Mouse (Mus musculus) ZHBTc4 (cell line): ENCODE measurements at regions not wholly inside any gene's neighbourhood (a gene's known extent, or its start where the extent isn't known, plus 50 kb on each side); places are given as distances from the start of the nearest gene placed in this dataset.
"Not testable (repeated sequence)": the region's sequence is repeated elsewhere in the genome, so short reads cannot be mapped to it uniquely, and the experiment has no call there.

Experiments used
- DNase-seq: peaks from one replicate; pipeline ENCODE4 v3.0.0-alpha.2; 2011; ENCODE audit warnings: low read depth, low spot score

DNA sequence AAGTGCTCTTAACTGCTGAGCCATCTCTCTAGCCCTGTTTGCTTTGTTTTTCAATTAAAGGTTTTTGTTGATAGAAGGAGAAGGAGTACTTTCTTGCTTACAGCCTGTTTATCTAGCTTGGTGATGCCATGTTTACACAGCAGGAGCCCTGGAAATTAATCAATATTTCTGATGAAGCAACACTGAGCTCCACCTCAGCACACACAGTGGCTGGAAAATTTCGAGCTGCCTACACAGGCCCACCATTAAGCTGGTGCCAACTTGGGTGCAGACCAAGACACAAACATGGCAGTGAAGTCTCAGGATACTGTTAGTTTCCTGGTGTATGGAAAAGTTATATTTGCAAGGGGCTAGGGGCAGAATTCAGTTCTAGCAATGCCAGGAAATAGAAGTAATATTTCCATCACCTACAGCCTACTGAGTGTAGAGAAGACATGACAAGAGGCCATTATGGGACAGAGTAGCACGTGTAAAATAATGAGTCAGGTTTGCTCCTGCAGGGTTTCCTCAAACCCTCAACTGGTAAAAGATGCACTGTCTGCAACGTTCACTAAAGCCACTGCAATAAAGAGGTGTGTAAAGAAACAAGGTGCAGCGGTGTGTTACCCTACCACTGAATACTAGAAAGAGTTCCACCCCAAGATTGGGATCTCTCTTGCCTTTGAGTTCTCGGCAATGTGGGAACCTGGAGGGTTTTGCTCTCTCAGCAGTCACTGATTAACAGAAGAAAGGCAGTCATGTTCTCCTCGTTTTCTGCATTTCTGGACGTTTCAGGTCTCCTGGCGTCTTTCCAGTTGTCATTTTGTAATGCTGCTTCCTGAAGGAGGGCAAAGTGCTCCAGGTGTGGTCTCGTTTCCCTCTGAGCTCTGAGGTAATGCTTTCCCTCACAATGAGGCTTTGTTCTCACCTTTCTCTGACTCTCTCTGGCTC lies 108.8 kb upstream of the Fhl2 start:
- no peak for DNase-seq

- DNase-seq: no peak
These were observed 114.2 kb upstream of the Fhl2 start for GRCm38 (mm10) chr1:43310711-43311695.

DNA sequence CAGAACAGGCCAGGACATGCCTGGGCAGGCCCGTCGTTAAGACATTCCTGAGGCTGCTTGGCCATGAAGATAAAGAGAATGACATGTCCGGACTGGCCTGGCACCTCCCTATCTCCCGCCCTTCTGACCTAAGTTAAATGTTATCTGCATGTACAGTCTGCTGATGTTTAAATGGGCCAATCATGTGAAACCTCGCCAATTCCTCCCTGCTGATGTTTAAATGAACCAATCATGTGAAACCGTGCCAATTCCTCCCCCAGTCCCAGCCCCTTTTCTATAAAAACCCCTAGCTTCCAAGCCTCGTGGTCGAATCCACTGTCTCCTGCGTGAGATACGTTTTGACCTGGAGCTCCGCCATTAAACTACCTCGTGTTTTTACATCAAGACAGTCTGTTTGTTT lies 119.5 kb upstream of the Fhl2 start:
- not testable (repeated sequence) for DNase-seq

GRCm38 (mm10) chr1:43317076-43317871 lies 120.5 kb upstream of the Fhl2 start:
- no peak for DNase-seq

- not testable (repeated sequence) for DNase-seq
These were observed 110.9 kb upstream of the Nck2 start for GRCm38 (mm10) chr1:43333488-43333887.

GRCm38 (mm10) chr1:43337168-43337784 lies 107.1 kb upstream of the Nck2 start:
- DNase-seq: no peak

DNA sequence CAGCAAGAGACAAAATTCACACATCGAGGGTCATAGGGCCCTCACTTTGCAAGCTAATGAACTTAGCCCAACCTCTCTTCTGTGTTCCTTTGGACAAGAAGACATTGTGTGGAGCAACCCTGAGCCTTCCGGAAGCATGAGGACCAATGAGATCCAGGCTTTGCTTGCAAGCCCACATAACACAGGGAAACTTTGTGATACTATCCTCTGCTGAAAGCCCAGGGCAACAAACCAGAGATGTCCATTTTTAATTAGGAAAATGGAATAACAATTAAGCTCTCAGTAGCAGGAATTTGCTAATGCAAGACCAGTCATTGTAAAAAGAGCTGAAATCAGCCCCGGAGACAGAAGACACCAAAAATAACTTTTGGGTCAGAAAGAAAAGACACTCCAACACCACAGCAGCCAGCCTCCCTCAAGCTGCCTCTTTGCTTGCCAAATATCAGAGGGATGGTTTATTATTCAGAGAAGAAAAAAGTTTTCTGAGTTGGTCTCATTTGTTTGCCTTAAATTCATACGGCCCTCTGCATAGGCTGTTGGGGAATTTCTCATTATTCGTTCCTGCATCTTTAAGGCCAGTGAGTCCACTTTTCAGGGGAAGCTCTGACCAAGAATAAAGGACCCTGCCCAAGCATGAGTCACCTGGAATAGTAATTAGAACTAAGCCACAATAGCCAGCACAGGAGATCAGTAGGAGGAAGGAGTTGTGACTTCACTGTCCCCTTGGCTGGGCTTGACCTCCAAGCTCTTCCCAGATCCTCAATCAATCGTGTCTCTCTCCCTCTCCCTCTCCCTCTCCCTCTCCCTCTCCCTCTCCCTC lies 106.1 kb upstream of the Nck2 start:
- DNase-seq: peak; percentile 48

DNA sequence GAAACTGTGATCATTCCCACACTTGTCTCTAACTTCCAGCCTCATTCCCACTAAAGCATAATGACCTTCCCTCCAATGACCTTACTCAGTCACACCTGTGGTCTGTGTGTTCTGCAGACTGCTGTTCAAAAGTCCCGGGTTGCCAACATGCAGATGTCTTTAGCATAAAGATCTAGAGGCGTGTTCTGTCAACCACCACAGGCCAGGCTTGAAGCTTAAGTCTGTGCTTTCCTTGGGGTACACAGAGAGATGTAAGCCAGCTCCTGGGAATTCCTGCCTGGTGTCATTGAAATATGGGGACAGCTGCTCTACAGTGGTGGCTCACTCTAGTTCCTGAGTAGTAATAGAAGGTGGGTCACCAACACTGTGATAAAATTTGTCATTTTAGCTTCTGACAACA lies 101.5 kb upstream of the Nck2 start:
- DNase-seq: no peak

- DNase-seq: no peak
These were observed 101.0 kb upstream of the Nck2 start for GRCm38 (mm10) chr1:43343410-43343809.

- no peak for DNase-seq
These were observed 100.4 kb upstream of the Nck2 start for GRCm38 (mm10) chr1:43344001-43344400.

DNA sequence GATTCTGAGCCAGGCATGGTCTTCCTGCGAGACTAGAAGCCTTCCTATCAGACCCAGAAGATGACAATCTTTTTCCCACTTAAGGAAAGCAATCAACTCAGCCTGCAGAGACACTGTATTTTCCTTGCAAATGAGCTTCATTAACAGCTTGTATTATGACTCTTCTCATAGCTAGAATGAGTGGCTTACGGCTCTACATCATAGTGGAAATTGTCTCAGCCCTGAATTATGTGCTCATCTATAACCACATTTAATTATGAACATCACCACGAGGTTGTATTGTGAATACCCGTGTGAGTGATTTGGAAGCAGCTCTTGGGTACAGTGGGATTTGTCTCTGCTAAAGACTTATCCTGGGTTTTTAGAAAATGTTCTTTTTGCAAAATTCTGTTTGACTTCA lies 97.2 kb upstream of the Nck2 start:
- DNase-seq: no peak

- no peak for DNase-seq
These were observed 94.4 kb upstream of the Nck2 start for GRCm38 (mm10) chr1:43349966-43350365.

- DNase-seq: no peak
These were observed 86.2 kb upstream of the Nck2 start for GRCm38 (mm10) chr1:43358191-43358590.

GRCm38 (mm10) chr1:43359662-43360061 lies 84.7 kb upstream of the Nck2 start:
- no peak for DNase-seq

- no peak for DNase-seq
These were observed 84.1 kb upstream of the Nck2 start for GRCm38 (mm10) chr1:43360291-43360690.

DNA sequence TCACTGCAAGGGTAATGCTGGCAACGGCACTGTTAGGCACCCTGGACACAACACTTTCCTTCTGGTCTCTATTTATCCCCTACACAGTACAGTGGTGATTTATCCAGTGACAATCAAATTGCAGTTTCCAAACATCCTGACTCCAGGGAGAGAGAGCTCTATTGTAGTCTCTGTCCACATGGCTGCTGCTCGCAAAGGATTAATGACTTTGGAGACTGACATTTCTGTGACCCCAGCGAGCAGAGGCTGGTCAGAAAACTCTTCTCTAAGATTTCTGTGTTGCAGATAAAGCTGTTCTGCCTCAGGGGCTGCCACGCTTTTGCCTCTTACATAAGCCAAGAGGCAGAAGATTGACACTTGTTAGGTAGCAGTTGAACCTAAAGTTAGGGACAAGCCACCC lies 83.6 kb upstream of the Nck2 start:
- DNase-seq: no peak

DNA sequence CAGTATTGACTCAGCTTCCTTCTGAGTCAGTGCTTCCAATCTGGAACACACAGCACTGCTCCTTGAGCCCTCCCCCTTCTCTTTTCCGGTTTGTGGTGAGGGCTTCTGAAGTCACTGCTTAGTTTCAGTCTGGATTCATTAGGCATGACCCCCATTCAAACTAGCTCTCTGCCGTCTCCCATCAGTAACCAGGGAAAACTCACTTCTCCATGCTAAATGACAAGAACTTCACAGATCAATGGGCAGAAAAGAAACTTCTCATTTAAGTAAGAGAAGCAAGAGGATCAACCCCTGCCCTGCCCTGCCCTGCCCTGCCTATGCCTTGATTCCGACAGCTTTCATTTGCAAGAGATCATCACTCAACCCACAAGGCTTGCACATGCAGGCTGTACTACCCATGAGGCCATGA lies 82.9 kb upstream of the Nck2 start:
- no peak for DNase-seq

DNA sequence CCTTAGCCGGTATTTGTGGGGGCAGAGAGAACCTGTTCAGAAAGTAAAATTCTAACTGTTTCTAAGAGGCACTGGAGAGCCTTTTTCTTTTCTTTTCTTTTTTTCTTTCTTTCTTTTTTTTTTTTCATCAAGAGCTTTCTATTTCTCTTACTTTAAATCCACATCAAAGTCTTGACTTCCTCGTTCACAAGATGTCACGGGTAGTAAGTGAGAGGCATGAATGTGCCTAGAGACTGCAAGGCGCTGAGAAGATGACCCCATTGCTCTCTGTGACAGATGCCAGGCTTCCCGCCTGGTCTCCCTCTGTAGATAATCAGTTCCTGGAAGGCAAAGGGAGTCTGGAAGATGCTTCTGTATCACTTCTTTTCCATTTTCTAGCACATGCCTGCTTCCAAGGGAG lies 82.2 kb upstream of the Nck2 start:
- DNase-seq: no peak

DNA sequence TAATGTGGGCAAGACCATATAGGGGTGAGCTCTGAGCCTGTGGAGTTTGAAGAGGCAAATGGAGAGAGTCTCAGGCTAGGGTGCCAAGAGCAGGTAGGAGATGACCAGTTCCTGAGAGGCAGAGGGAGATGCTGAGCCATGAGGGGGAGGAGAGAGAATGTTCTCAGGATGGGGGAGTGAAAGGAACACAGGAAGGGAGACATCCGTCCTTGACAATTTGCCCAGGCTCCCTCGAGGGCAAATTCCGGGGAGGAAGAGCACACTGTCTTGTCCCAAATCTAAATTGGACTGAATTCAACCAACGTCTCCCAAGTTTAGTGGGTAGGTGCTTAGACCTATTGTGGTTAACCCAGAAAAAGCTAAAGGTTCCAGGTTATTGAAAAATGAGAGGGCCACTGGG lies 81.2 kb upstream of the Nck2 start:
- DNase-seq: no peak

- DNase-seq: no peak
These were observed 77.9 kb upstream of the Nck2 start for GRCm38 (mm10) chr1:43366433-43366832.
